Mouse (Mus musculus) thymus, postnatal 25 days (tissue): ENCODE measurements around the gene Ppp1r12b.
"Not testable (repeated sequence)": the region's sequence is repeated elsewhere in the genome, so short reads cannot be mapped to it uniquely, and the experiment has no call there.

Experiments used
- DNase-seq: peaks from one replicate; pipeline ENCODE4 v3.0.0; 2022

Ppp1r12b gene

DNA sequence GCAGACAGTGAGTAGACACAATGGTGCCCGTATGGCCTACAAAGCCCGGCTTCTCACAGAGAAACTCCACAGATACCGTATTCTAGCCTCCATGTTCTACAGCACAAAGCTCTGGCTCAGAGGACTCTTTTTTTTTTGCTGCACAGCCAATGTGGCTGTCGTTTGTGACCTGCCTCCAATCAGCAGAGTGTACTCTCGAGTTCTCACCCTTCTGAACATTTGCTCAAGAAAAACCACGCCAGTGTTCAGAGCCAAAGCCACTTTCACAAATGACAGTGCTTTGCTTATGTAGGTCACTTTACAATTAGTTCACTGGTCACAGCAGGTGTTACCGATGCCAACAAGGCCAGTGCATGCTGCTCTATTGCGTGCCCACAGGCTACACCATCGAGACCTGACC is 107.9 kb downstream of the Ppp1r12b start:
- DNase-seq, result no peak

DNA sequence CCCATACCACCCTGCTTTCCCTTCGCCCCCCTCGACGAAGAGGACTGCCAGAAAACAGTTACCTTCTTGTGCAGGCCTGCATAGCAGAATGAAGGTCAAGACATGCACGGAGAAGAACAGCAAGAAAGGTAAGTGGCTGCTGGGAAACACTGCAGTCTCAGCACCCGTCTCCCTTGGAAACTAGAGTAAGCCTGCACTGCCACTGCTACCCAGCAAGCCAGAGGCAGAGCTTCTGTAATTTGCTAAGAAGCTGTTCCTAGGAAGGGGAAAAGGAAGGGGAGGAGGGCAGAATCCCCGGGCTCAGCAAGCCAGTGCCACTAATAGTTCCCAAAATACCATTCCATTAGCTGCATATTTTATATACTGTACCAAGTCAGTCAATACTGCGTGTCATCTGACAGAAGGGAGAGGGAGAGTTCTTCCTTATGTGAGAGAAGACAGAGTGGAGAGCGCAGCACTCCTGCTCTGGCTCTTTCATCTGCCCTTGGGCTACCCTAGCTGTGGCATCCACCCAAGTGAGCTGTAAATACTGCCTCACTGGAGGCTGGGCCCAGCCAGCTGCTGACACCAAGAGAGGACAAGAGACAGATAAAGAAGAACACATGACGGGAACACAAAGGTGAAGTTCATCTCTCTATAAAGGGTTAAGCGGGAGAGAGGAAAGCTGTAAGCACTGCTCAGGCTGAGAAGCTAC is 109.3 kb downstream of the Ppp1r12b start:
- no peak for DNase-seq

DNA sequence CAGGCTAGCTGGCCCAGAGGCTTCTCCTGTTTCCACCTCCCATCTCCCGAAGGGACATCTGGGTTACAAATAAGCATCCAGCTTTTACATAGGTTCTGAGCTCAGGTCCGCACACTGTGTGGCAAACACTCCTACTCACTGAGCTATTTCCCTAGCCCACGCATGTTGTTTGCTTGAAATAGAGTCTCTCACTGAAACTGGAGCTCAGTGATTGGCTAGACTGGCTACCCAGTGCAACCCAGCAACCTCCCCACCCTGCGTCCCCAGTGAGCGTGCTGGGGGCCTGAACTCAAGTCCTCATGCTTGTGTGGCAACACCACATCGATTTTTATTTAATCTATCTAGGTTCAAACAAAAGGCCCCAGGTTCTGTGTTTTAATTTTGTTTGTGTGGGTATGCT is 112.4 kb downstream of the Ppp1r12b start:
- DNase-seq, result no peak

- DNase-seq, result no peak
Observed at GRCm38 (mm10) chr1:134836909-134837480, 118.7 kb downstream of the Ppp1r12b start.

GRCm38 (mm10) chr1:134830881-134831280 is 124.9 kb downstream of the Ppp1r12b start:
- not testable (repeated sequence) for DNase-seq

- DNase-seq, result no peak
Observed at GRCm38 (mm10) chr1:134829635-134830034, 126.1 kb downstream of the Ppp1r12b start.

DNA sequence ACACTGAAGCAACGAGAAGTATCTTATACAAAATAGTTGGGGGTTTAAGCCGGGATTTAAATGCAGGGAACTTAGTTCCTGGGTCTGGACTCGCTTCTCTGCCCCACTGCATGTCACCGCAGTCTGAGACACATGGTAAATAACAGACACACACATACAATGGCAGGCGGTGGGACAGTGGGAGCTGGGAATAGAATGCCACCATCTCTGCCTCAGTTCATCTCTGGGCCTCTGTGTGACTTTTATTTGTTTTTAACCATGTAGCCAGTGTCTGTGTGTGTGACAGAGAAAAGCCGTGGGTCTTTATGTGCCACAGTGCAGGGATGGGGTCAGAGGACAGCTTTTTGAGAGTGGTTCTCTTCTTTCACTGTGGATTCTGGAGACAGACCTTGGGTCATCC is 130.8 kb downstream of the Ppp1r12b start:
- DNase-seq, result no peak

- no peak for DNase-seq
Observed at GRCm38 (mm10) chr1:134823842-134824241, 131.9 kb downstream of the Ppp1r12b start.

GRCm38 (mm10) chr1:134823323-134823722 is 132.4 kb downstream of the Ppp1r12b start:
- no peak for DNase-seq

- no peak for DNase-seq
Observed at GRCm38 (mm10) chr1:134820882-134821281, 134.9 kb downstream of the Ppp1r12b start.

DNA sequence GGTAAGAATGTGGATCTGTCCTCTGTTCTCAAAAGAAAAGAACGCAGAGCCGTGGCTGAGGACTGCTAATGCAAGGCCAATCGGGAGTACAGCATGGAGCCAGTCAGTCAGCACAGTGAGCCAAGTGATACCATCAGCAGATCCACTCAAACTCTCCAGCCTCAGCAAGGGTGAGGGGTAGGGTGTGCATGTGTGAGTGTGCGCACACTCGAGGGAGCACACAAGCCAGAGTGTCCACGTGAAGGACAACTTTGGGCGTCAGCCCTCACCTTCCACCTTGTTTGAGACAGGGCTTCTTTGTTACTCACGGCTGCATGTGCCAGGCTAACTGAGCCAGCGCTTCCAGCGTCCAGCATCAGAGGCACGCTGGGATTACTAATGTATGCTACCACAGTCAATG is 136.5 kb downstream of the Ppp1r12b start:
- no peak for DNase-seq

DNA sequence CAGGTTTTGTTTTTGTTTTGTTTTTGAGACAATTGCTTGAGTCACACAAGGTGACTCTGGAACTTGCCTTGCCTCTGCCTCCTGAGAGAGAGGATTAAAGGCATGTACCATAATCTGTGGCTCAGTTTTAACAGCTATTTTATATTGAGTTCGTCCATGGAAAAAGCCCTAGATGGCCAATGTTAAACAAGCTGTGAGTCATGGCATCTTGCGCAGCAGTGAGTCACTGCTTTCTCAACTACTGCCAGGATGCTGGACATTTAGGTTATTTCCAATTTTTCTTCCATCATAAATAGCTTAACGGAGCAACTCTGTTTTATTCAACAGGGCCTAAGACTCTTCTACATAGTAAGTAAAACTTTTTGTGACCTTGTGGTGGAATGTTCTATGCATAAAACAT is 137.0 kb downstream of the Ppp1r12b start:
- no peak for DNase-seq

DNA sequence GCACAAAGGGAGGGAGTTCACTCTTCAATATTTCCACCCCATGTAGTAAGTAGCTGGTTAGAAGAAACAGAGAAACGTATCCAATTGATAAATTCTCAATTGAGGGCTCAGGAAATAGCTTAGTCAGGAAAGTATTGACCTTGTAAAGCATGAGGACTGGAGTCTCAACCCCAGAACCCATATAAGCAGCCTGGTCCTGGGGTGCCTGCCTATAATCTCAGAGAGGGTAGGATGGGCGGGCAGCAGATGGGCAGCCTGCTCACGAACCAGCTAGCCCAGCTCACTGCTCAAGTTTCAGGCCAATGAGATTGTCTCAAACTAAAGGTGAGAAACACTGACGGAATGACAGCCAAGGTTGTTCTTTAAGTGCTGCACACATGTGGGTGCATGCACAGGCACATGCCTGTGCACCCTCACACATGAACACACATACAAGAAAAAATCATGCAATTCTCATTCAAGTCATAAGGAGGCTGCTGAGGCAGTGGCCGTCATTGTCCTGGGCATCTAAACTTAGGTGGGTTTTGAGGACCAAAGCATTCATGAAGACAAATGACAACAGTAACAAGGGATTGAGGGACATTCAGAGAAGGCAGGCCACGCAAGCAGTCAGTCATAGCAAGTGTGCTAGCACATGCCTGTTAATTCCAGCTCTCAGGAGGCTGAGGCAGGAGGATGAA is 137.7 kb downstream of the Ppp1r12b start:
- DNase-seq, result no peak

DNA sequence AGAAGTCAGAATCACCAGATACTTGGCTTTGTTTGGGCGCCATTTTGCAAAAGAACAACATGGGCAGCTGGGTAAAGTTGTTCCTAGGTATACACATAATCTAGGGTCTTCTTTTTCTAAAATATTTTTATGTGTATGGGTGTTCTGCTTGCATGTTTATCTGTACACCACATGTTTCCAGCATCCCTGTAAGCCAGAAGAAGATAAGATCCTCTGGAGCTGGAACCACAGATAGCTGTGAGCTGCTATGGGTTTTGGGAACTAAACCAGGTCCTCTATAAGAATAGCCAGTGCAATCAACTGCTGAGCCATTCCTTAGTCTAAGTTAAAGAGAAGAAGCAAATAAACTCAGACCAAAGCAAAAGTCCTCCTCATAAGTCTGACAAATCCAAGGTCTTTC is 138.6 kb downstream of the Ppp1r12b start:
- no peak for DNase-seq

DNA sequence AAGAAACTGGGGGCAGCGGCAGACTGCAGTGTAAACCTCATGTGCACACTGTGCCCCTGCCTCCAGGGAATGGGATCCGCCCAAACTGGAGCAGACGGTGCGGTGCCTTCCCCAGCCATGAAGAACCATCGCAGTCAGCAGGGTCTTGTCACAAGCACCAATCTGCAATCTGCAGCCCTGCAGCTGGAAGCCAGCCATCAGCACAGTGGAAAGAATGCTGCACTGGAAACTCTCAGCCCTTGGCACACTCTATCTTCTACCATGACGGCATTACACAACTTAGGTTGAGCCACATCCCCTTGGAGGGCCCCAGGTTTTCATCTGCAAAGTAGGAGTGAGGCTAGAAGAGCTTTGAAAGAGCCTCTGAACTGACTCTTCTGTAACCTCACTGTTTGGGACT is 139.1 kb downstream of the Ppp1r12b start:
- DNase-seq, result no peak

GRCm38 (mm10) chr1:134815748-134816147 is 140.0 kb downstream of the Ppp1r12b start:
- no peak for DNase-seq

DNA sequence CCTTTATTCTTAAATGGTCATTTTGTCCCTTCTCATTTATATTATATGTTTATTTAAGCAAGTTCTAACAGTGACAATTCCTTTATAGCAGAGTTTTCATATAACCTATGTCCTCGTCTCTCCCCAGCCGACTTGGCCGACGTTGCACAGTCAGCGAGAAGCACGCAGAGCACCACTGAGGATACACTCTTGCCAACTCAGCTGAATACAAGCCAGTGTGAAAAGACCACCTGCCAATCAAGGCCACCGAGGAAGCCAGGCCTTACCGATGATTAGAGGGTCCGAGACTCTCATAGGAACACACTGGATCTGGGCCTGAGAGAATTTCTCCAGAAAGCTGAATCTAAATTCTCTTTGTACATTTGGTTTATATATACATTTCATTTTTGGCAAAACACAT is 150.3 kb downstream of the Ppp1r12b start:
- DNase-seq, result no peak

GRCm38 (mm10) chr1:134804373-134804772 is 151.4 kb downstream of the Ppp1r12b start:
- no peak for DNase-seq

GRCm38 (mm10) chr1:134803286-134804117 is 152.2 kb downstream of the Ppp1r12b start:
- DNase-seq, result no peak

- no peak for DNase-seq
Observed at GRCm38 (mm10) chr1:134801758-134802157, 154.0 kb downstream of the Ppp1r12b start.

- no peak for DNase-seq
Observed at GRCm38 (mm10) chr1:134796536-134796935, 159.2 kb downstream of the Ppp1r12b start.

- no peak for DNase-seq
Observed at GRCm38 (mm10) chr1:134796076-134796475, 159.7 kb downstream of the Ppp1r12b start.

GRCm38 (mm10) chr1:134791456-134791855 is 164.3 kb downstream of the Ppp1r12b start:
- no peak for DNase-seq
